Mouse (Mus musculus) kidney, postnatal 14 days (tissue): ENCODE data around the gene Jph2.
A peak's percentile ranks its signal among the peaks of the same experiment; 100 is the strongest.

Experiments
- DNase-seq: peaks from one replicate; pipeline ENCODE4 v3.0.0; 2022; ENCODE audit warnings: mixed read lengths

The Jph2 gene

GRCm38 (mm10) chr2:163397905-163398304 lies at the start of gene Jph2:
Gene Jph2 (minus strand): TSS chr2:163397993.
- peak; percentile 58 for DNase-seq

GRCm38 (mm10) chr2:163447375-163447774 lies 49.6 kb upstream of the Jph2 start:
- DNase-seq, result no peak

GRCm38 (mm10) chr2:163444017-163444416 lies 46.2 kb upstream of the Jph2 start:
- no peak for DNase-seq

GRCm38 (mm10) chr2:163443543-163443942 lies 45.8 kb upstream of the Jph2 start:
- DNase-seq, result no peak

- no peak for DNase-seq
Observed at GRCm38 (mm10) chr2:163439488-163439887, 41.7 kb upstream of the Jph2 start.

GRCm38 (mm10) chr2:163438619-163439451 lies 41.0 kb upstream of the Jph2 start:
- DNase-seq, result peak; percentile 45

GRCm38 (mm10) chr2:163438246-163438618 lies 40.4 kb upstream of the Jph2 start, which contains the start of gene Gdap1l1:
Gene Gdap1l1 (plus strand): TSS chr2:163438476.
- peak; percentile 6 for DNase-seq

- no peak for DNase-seq
Observed at GRCm38 (mm10) chr2:163437800-163438199, 40.0 kb upstream of the Jph2 start.

GRCm38 (mm10) chr2:163433971-163434370 lies 36.2 kb upstream of the Jph2 start:
- no peak for DNase-seq

- DNase-seq, result no peak
Observed at GRCm38 (mm10) chr2:163431289-163431688, 33.5 kb upstream of the Jph2 start.

GRCm38 (mm10) chr2:163428346-163429011 lies 30.7 kb upstream of the Jph2 start:
- no peak for DNase-seq

- DNase-seq, result no peak
Observed at GRCm38 (mm10) chr2:163424597-163424996, 26.8 kb upstream of the Jph2 start, which contains the start of gene Oser1. Gene Oser1 (minus strand): TSS chr2:163424697.

- DNase-seq, result peak; percentile 39
Observed at GRCm38 (mm10) chr2:163422895-163423660, 25.3 kb upstream of the Jph2 start.

GRCm38 (mm10) chr2:163420366-163420886 lies 22.6 kb upstream of the Jph2 start:
- no peak for DNase-seq

- DNase-seq, result peak; percentile 100
Observed at GRCm38 (mm10) chr2:163419346-163420045, 21.7 kb upstream of the Jph2 start.

GRCm38 (mm10) chr2:163418841-163419345 lies 21.1 kb upstream of the Jph2 start:
- DNase-seq, result no peak

- no peak for DNase-seq
Observed at GRCm38 (mm10) chr2:163417830-163418229, 20.0 kb upstream of the Jph2 start.

GRCm38 (mm10) chr2:163417026-163417425 lies 19.2 kb upstream of the Jph2 start:
- DNase-seq, result no peak

- no peak for DNase-seq
Observed at GRCm38 (mm10) chr2:163412846-163413590, 15.2 kb upstream of the Jph2 start.

GRCm38 (mm10) chr2:163412419-163412818 lies 14.6 kb upstream of the Jph2 start:
- no peak for DNase-seq

- no peak for DNase-seq
Observed at GRCm38 (mm10) chr2:163411840-163412239, 14.0 kb upstream of the Jph2 start.
